Mouse (Mus musculus) kidney, adult 2 months (tissue): ENCODE results near the gene Slc35b3.

Source experiments
- CTCF ChIP-seq: fragments of 200-500 bp; conservative IDR thresholded peaks from 2 replicates; pipeline ENCODE4 v1.5.1; 2011; ENCODE audit warnings: low read depth, mild to moderate bottlenecking, control low read depth, low read length, moderate library complexity, mixed read lengths; ENCODE audit not compliant: insufficient read depth, insufficient read length
- POLR2A ChIP-seq: fragments of 200-500 bp; IDR thresholded peaks from one replicate; pipeline ENCODE4 v1.6.1; 2011; ENCODE audit warnings: low read depth, low read length, control low read depth

DNA sequence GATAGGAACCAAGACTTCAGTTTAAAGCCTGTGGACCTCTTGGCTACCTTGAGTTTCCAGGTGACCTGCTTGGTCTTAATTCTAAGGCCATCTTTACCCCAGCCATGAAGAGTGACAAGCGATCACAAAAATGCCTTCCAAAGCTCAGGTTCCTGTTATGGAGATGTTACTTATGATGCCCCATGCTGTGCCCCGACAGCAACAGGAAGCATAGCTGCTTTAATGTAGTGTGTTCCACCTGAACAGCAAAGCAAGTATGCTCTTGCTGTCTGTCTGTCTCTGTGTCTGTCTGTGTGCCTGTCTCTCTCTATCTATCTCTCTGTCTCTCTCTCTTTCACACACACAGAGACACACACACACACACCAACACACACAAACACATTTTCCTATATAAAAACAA, 22.2 kb downstream of the Slc35b3 start:
- TF ChIP-seq POLR2A = no peak
- TF ChIP-seq CTCF = no peak
